Mouse (Mus musculus) embryonic facial prominence, embryonic 14.5 days (tissue): ENCODE data around the gene Mmp24. TPM values are rescaled to one million over a fixed set of nuclear protein-coding genes. Genes with fewer than 3 reads are reported as not detected.

Experiments used
- ATAC-seq: fragments of 200-750 bp; cut with Nextera tagmentation; 2 replicates; pipeline ENCODE4 v1.8.0; 2017; ENCODE audit warnings: low read depth, moderate number of reproducible peaks, moderate TSS enrichment
- DNase-seq: peaks from one replicate; pipeline ENCODE4 v3.0.0-alpha.2; 2015; ENCODE audit warnings: low spot score
- H3K27ac ChIP-seq: fragments of 300-500 bp; sonication (generic); replicated peaks from 2 replicates; pipeline ENCODE4 v1.5.1; 2014; ENCODE audit warnings: low read depth, mild to moderate bottlenecking, low read length, moderate library complexity
- H3K27me3 ChIP-seq: fragments of 300-500 bp; sonication (generic); replicated peaks from 2 replicates; pipeline ENCODE4 v1.6.1; 2014; ENCODE audit warnings: low read length; ENCODE audit not compliant: control insufficient read depth, insufficient read depth
- H3K36me3 ChIP-seq: fragments of 300-500 bp; sonication (generic); 2 replicates; pipeline ENCODE4 v1.6.1; 2014; ENCODE audit warnings: low read length, mixed read lengths; ENCODE audit not compliant: control insufficient read depth, insufficient read depth
- H3K4me1 ChIP-seq: fragments of 300-500 bp; sonication (generic); 2 replicates; pipeline ENCODE4 v1.6.1; 2014; ENCODE audit warnings: antibody characterized with exemption, low read length; ENCODE audit not compliant: control insufficient read depth, insufficient read depth
- H3K4me2 ChIP-seq: fragments of 300-500 bp; sonication (generic); 2 replicates; pipeline ENCODE4 v1.6.1; 2014; ENCODE audit warnings: low read depth, mild to moderate bottlenecking, low read length, moderate library complexity, mixed read lengths
- H3K4me3 ChIP-seq: fragments of 300-500 bp; sonication (generic); 2 replicates; pipeline ENCODE4 v1.5.1; 2014; ENCODE audit warnings: low read depth, mild to moderate bottlenecking, low read length
- H3K9ac ChIP-seq: fragments of 300-500 bp; sonication (generic); 2 replicates; pipeline ENCODE4 v1.6.1; 2014; ENCODE audit warnings: low read depth, mild to moderate bottlenecking, low read length, moderate library complexity, mixed read lengths
- H3K9me3 ChIP-seq: fragments of 300-500 bp; sonication (generic); 2 replicates; pipeline ENCODE4 v1.6.1; 2016; ENCODE audit warnings: low read length; ENCODE audit not compliant: control insufficient read depth
- WGBS: fragments of 180-500 bp; shearing (Covaris S2); extraction: QIAGEN DNeasy Blood & Tissue Kit; methylation state at CpG from one replicate; pipeline ENCODE4 v1.1.7; 2014; 5-methylcytosine and 5-hydroxymethylcytosine counted together
- polyA plus RNA-seq: library from polyadenylated mRNA; unstranded; fragments of >200 nt; fragmentation: Nextera tagmentation; extraction: Ambion mirVana; gene quantifications from 2 replicates; pipeline ENCODE4 v1.2.1, GENCODE M21; 2014

The Mmp24 gene
- polyA plus RNA-seq, 1 experiment from 2014 or later = 0.51 TPM

DNA sequence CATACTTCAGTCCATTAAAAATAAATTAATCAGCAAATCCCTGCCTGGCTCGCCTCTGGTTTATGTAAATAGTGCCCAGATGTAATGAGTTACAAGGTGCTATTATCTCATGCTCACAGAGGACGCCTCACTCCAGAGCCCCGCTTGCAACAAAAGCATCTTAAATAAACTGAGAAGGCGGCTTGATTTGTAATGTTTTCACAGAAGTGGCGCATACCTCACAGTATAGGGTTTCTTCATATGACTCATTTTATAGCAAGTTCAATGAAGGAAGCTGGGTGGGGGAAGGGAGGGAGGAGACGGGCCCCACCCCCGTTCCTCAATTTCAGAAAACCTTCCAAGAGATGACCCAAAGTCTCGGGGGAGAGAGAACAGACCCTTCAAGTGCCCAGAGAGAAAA lies 71.8 kb downstream of the Mmp24 start:
- Histone ChIP-seq H3K36me3 (peaks cover 61% of the 10 kb centered on the region), H3K9me3 (no peaks in the 10 kb centered on the region), H3K4me1 (no peaks in the 10 kb centered on the region), H3K4me3 (no peak overlapping the region), H3K9ac (no peak overlapping the region), H3K4me2 (no peak overlapping the region), H3K27ac (no peak overlapping the region), H3K27me3 (no peaks in the 10 kb centered on the region)
- DNase-seq = no peak
- no peak for ATAC-seq
- 78% methylated on average over 8 of the region's 8 CpGs for WGBS

DNA sequence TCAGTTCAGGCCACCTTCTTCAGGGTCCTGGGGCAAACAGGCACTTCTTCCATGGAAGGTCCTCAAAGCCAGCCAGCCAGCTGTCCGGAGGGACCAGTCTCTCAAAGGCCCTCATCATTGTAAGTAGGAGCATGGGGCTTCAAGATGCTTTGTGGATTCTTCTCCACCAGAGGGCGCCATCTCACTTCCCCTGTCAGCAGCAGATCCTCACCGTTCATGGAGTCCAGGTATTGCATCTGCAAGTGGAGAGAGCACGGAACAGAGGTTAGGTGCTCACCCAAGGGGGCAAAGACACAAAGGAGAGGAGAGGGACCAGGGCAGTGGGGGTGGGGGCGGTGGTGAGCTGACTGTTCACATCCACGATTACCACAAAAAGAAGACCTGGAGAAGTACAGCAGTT lies 73.1 kb downstream of the Mmp24 start:
- ATAC-seq (peak; percentile 19; the same call in 1 of the 2 replicates), DNase-seq (peak; percentile 85)
- WGBS = 23% methylated on average over 6 of the region's 6 CpGs
- Histone ChIP-seq H3K9me3 (no peaks in the 10 kb centered on the region), H3K9ac (no peak overlapping the region), H3K4me1 (no peaks in the 10 kb centered on the region), H3K27ac (no peak overlapping the region), H3K27me3 (no peaks in the 10 kb centered on the region), H3K36me3 (peaks cover 64% of the 10 kb centered on the region), H3K4me3 (no peak overlapping the region), H3K4me2 (no peak overlapping the region)

GRCm38 (mm10) chr2:155849464-155849863 lies 74.3 kb downstream of the Mmp24 start:
- Histone ChIP-seq H3K36me3 (peaks cover 68% of the 10 kb centered on the region), H3K27me3 (no peaks in the 10 kb centered on the region), H3K4me1 (no peaks in the 10 kb centered on the region), H3K9me3 (no peaks in the 10 kb centered on the region), H3K4me2 (no peak overlapping the region), H3K27ac (no peak overlapping the region), H3K9ac (no peak overlapping the region), H3K4me3 (no peak overlapping the region)
- DNase-seq (no peak), ATAC-seq (no peak)
- 57% methylated on average over 7 of the region's 7 CpGs for WGBS

- Histone ChIP-seq H3K27ac (no peak overlapping the region), H3K9ac (no peak overlapping the region), H3K27me3 (no peaks in the 10 kb centered on the region), H3K4me1 (no peaks in the 10 kb centered on the region), H3K4me2 (no peak overlapping the region), H3K4me3 (no peak overlapping the region), H3K9me3 (no peaks in the 10 kb centered on the region), H3K36me3 (peaks cover 62% of the 10 kb centered on the region)
- 82% methylated on average over 7 of the region's 7 CpGs for WGBS
- no peak for ATAC-seq
- no peak for DNase-seq
Measured at GRCm38 (mm10) chr2:155850120-155850519, 75.0 kb downstream of the Mmp24 start.

- Histone ChIP-seq H3K27ac (no peak overlapping the region), H3K4me2 (no peak overlapping the region), H3K9me3 (no peaks in the 10 kb centered on the region), H3K9ac (no peak overlapping the region), H3K27me3 (no peaks in the 10 kb centered on the region), H3K4me3 (no peak overlapping the region), H3K36me3 (peaks cover 47% of the 10 kb centered on the region), H3K4me1 (no peaks in the 10 kb centered on the region)
- WGBS = 57% methylated on average over 5 of the region's 5 CpGs
- ATAC-seq (no peak), DNase-seq (no peak)
Measured at GRCm38 (mm10) chr2:155852536-155852935, 77.4 kb downstream of the Mmp24 start.

DNA sequence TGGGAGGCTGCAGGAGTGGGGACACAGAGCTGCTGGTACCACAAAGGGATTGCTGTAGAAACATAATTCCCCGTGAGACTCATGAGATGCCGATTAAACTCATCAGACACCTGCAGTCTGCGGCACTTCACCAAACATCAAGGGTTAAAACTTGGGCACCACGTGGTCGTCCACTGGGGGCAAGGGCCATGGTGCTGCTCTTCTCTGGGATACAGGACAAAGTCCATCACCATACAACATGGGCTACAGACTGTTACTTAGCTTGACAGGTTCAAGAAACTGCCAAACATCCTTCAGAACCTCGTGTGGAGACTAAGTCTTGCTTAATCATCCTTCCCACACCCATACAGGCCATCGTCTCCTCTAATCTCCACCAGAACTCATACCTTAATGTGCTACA lies 85.0 kb downstream of the Mmp24 start:
- no peak overlapping the region for H3K9ac ChIP-seq
- H3K27me3 ChIP-seq = no peaks in the 10 kb centered on the region
- H3K4me3 ChIP-seq = no peak overlapping the region
- 82% methylated on average over 7 of the region's 7 CpGs for WGBS
- H3K9me3 ChIP-seq = no peaks in the 10 kb centered on the region
- no peak overlapping the region for H3K4me2 ChIP-seq
- DNase-seq (no peak), ATAC-seq (no peak)
- H3K4me1 ChIP-seq = no peaks in the 10 kb centered on the region
- peaks cover 11% of the 10 kb centered on the region; the same call in 1 of the 2 replicates for H3K36me3 ChIP-seq
- H3K27ac ChIP-seq = no peak overlapping the region

GRCm38 (mm10) chr2:155861581-155861980 lies 86.4 kb downstream of the Mmp24 start:
- H3K9ac ChIP-seq = no peak overlapping the region
- WGBS = 90% methylated on average over 6 of the region's 6 CpGs
- H3K4me2 ChIP-seq = no peak overlapping the region
- no peak for DNase-seq
- ATAC-seq = no peak
- no peaks in the 10 kb centered on the region for H3K9me3 ChIP-seq
- peaks cover 11% of the 10 kb centered on the region; the same call in 1 of the 2 replicates for H3K36me3 ChIP-seq
- no peaks in the 10 kb centered on the region for H3K27me3 ChIP-seq
- no peak overlapping the region for H3K4me3 ChIP-seq
- no peak overlapping the region for H3K27ac ChIP-seq
- no peaks in the 10 kb centered on the region for H3K4me1 ChIP-seq

DNA sequence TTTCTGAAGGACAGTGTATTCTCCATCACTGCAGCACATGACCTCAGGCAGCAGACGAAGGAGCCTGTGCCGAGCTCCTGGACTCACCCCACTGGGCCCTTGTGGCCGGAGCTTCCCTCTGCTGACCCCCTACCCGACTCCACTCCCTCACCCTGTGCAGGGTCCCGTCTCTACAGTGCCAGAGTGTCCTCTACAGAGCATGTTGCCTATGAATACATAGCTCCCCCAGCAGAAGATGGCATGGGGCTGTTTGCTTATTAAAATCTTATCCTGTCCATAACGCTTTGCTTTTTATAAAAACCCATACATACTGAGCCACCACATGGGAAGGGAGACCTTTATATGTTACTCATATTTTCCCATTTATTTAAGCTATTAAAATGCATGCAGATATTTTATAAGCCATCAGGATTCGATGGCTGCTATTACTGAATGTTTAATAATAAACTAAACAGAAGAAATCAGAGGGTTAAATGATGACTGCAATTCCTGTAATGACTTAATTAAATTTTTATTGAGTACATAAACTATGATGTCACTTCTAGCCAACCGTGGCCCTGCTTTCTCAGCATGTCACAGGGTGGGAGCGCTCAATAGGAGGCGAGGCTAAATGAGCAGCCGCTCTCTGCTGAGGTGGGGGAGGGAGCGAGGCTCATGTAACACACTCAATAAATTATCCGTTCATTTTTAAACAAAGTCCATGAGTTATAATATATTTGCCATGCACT lies 87.6 kb downstream of the Mmp24 start:
- WGBS = 71% methylated on average over 13 of the region's 13 CpGs
- H3K4me2 ChIP-seq = no peak overlapping the region
- no peaks in the 10 kb centered on the region for H3K4me1 ChIP-seq
- H3K27ac ChIP-seq = no peak overlapping the region
- peak; percentile 87 for ATAC-seq
- H3K27me3 ChIP-seq = no peaks in the 10 kb centered on the region
- 0 out of 2 replicates have a peak, but pooled peaks cover 4% of the 10 kb centered on the region for H3K36me3 ChIP-seq
- no peak overlapping the region for H3K4me3 ChIP-seq
- H3K9me3 ChIP-seq = no peaks in the 10 kb centered on the region
- DNase-seq = peak; percentile 56
- H3K9ac ChIP-seq = no peak overlapping the region

GRCm38 (mm10) chr2:155863301-155863867 lies 88.2 kb downstream of the Mmp24 start:
- H3K27me3 ChIP-seq = no peaks in the 10 kb centered on the region
- no peak for DNase-seq
- no peaks in the 10 kb centered on the region for H3K9me3 ChIP-seq
- H3K4me1 ChIP-seq = no peaks in the 10 kb centered on the region
- H3K36me3 ChIP-seq = no peaks in the 10 kb centered on the region
- 52% methylated on average over 11 of the region's 11 CpGs for WGBS
- H3K4me3 ChIP-seq = no peak overlapping the region
- H3K4me2 ChIP-seq = no peak overlapping the region
- no peak overlapping the region for H3K27ac ChIP-seq
- ATAC-seq = peak; percentile 44
- H3K9ac ChIP-seq = no peak overlapping the region
